Mouse (Mus musculus) kidney, embryonic 16.5 days (tissue): ENCODE data around the gene Fam76a. TPM values are rescaled to one million over a fixed set of nuclear protein-coding genes. Genes with fewer than 3 reads are reported as not detected.

ENCODE experiments used
- ATAC-seq: fragments of 200-750 bp; cut with Nextera tagmentation; 2 replicates; pipeline ENCODE4 v1.8.0; 2017; ENCODE audit warnings: moderate TSS enrichment; ENCODE audit not compliant: low FRiP score, low TSS enrichment
- H3K27ac ChIP-seq: fragments of 300-500 bp; sonication (generic); 2 replicates; pipeline ENCODE4 v1.5.1; 2014; ENCODE audit warnings: low read length
- H3K27me3 ChIP-seq: fragments of 300-500 bp; sonication (generic); 2 replicates; pipeline ENCODE4 v1.6.1; 2014; ENCODE audit warnings: low read length, control low read depth, mixed read lengths; ENCODE audit not compliant: insufficient read depth
- H3K36me3 ChIP-seq: fragments of 300-500 bp; sonication (generic); 2 replicates; pipeline ENCODE4 v1.6.1; 2014; ENCODE audit warnings: low read length, control low read depth, mixed read lengths; ENCODE audit not compliant: insufficient read depth
- H3K4me1 ChIP-seq: fragments of 300-500 bp; sonication (generic); 2 replicates; pipeline ENCODE4 v1.6.1; 2014; ENCODE audit warnings: low read length, control low read depth, mixed read lengths; ENCODE audit not compliant: insufficient read depth
- H3K4me2 ChIP-seq: fragments of 300-500 bp; sonication (generic); replicated peaks from 2 replicates; pipeline ENCODE4 v1.6.1; 2014; ENCODE audit warnings: low read depth, low read length
- H3K4me3 ChIP-seq: fragments of 300-500 bp; sonication (generic); 2 replicates; pipeline ENCODE4 v1.5.1; 2014; ENCODE audit warnings: mild to moderate bottlenecking, low read length
- H3K9ac ChIP-seq: fragments of 300-500 bp; sonication (generic); replicated peaks from 2 replicates; pipeline ENCODE4 v1.6.1; 2014; ENCODE audit warnings: low read length
- H3K9me3 ChIP-seq: fragments of 300-500 bp; sonication (generic); 2 replicates; pipeline ENCODE4 v1.6.1; 2016; ENCODE audit warnings: low read length, control low read depth
- WGBS: fragments of 180-500 bp; shearing (Covaris S2); extraction: QIAGEN DNeasy Blood & Tissue Kit; methylation state at CpG from one replicate; pipeline ENCODE4 v1.1.7; 2014; 5-methylcytosine and 5-hydroxymethylcytosine counted together
- polyA plus RNA-seq: library from polyadenylated mRNA; unstranded; fragments of >200 nt; fragmentation: Nextera tagmentation; extraction: Ambion mirVana; gene quantifications from 2 replicates; pipeline ENCODE4 v1.2.1, GENCODE M21; 2015

Fam76a gene
- polyA plus RNA-seq, 1 experiment from 2014 or later: 37.7 TPM

DNA sequence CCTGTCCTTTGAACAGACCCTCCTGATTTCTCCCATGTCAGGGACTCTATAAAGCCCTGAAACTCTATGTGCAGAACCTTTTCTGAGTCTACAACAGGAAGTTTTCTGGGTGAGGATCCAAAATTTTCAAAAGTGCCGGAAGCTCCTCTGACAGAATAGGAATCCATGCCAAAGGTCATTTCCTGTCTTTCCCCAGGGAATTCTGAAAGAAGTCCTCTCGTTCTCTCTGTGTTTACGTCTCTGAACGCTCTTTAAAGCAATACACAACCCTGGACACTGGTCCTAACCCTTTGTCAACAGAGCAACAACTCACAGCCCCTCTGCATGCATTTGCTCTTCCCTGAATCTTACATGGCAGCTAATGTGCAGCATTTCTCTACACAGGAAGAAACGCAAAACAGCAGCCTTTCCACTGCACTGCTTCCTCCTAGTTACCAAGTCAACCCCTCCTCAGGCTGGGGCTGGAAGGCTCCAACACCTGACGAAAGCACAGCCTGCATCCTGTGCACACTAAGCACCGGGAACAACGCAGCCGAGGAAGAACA, 17.5 kb downstream of the Fam76a start:
- 0 out of 2 replicates have a peak, but pooled peaks have one; percentile 23 for ATAC-seq
- Histone ChIP-seq H3K4me1 (peaks cover 15% of the 10 kb centered on the region), H3K4me3 (no peak overlapping the region), H3K36me3 (peaks cover 31% of the 10 kb centered on the region), H3K9ac (no peak overlapping the region), H3K9me3 (no peaks in the 10 kb centered on the region), H3K27me3 (no peaks in the 10 kb centered on the region), H3K27ac (peak overlapping the region; percentile 82), H3K4me2 (0 out of 2 replicates have a peak overlapping the region, but pooled peaks have one; percentile 19)
- 63% methylated on average over 9 of the region's 9 CpGs for WGBS

- peaks cover 15% of the 10 kb centered on the region for H3K4me1 ChIP-seq
- H3K9ac ChIP-seq: no peak overlapping the region
- no peaks in the 10 kb centered on the region for H3K9me3 ChIP-seq
- H3K4me2 ChIP-seq: no peak overlapping the region
- WGBS: 83% methylated on average over 2 of the region's 2 CpGs
- no peak overlapping the region for H3K4me3 ChIP-seq
- no peaks in the 10 kb centered on the region for H3K27me3 ChIP-seq
- H3K36me3 ChIP-seq: peaks cover 23% of the 10 kb centered on the region
- peak overlapping the region; percentile 82; the same call in 1 of the 2 replicates for H3K27ac ChIP-seq
- ATAC-seq: no peak
Measured at GRCm38 (mm10) chr4:132904071-132904470, 18.3 kb downstream of the Fam76a start.

- peaks cover 14% of the 10 kb centered on the region for H3K36me3 ChIP-seq
- no peaks in the 10 kb centered on the region for H3K4me1 ChIP-seq
- no peaks in the 10 kb centered on the region for H3K27me3 ChIP-seq
- WGBS: 76% methylated on average over 9 of the region's 9 CpGs
- H3K4me2 ChIP-seq: no peak overlapping the region
- no peak for ATAC-seq
- H3K4me3 ChIP-seq: no peak overlapping the region
- no peaks in the 10 kb centered on the region for H3K9me3 ChIP-seq
- no peak overlapping the region for H3K27ac ChIP-seq
- H3K9ac ChIP-seq: no peak overlapping the region
Measured at GRCm38 (mm10) chr4:132898197-132898596, 24.2 kb downstream of the Fam76a start.

GRCm38 (mm10) chr4:132894402-132894801, 28.0 kb downstream of the Fam76a start:
- H3K36me3 ChIP-seq: no peaks in the 10 kb centered on the region
- 30% methylated on average over 7 of the region's 7 CpGs for WGBS
- ATAC-seq: no peak

GRCm38 (mm10) chr4:132884844-132885374, 37.4 kb downstream of the Fam76a start:
- H3K27me3 ChIP-seq: no peaks in the 10 kb centered on the region
- H3K4me1 ChIP-seq: peaks cover 14% of the 10 kb centered on the region
- 8% methylated on average over 9 of the region's 9 CpGs for WGBS
- no peaks in the 10 kb centered on the region for H3K9me3 ChIP-seq
- peak; percentile 28; the same call in 1 of the 2 replicates for ATAC-seq
- H3K9ac ChIP-seq: peak overlapping the region; percentile 90
- H3K27ac ChIP-seq: peak overlapping the region; percentile 88
- no peaks in the 10 kb centered on the region for H3K36me3 ChIP-seq
- H3K4me2 ChIP-seq: peak overlapping the region; percentile 91
- peak overlapping the region; percentile 83 for H3K4me3 ChIP-seq

More at GRCm38 (mm10) chr4:132894402-132894801, 28.0 kb downstream of the Fam76a start:
- H3K9ac ChIP-seq: no peak overlapping the region
- H3K27ac ChIP-seq: no peak overlapping the region
- H3K9me3 ChIP-seq: no peaks in the 10 kb centered on the region
- H3K27me3 ChIP-seq: no peaks in the 10 kb centered on the region
- H3K4me2 ChIP-seq: no peak overlapping the region
- H3K4me3 ChIP-seq: no peak overlapping the region
- H3K4me1 ChIP-seq: no peaks in the 10 kb centered on the region

- under 1% methylated on average over 68 of the region's 72 CpGs for WGBS
- no peaks in the 10 kb centered on the region for H3K27me3 ChIP-seq
- H3K9ac ChIP-seq: peak within 1 kb of the TSS; percentile 90
- peak within 1 kb of the TSS; percentile 83 for H3K4me3 ChIP-seq
- peaks cover 14% of the 10 kb centered on the region for H3K4me1 ChIP-seq
- H3K4me2 ChIP-seq: peak within 1 kb of the TSS; percentile 91
- no peaks in the 10 kb centered on the region for H3K36me3 ChIP-seq
- H3K9me3 ChIP-seq: no peaks in the 10 kb centered on the region
- peak; percentile 97 for ATAC-seq
- peak within 1 kb of the TSS; percentile 88 for H3K27ac ChIP-seq
Measured at GRCm38 (mm10) chr4:132884064-132884843, 38.1 kb downstream of the Fam76a start, which contains the start of gene Stx12. Stx12 (minus strand) TSS chr4:132884509.

DNA sequence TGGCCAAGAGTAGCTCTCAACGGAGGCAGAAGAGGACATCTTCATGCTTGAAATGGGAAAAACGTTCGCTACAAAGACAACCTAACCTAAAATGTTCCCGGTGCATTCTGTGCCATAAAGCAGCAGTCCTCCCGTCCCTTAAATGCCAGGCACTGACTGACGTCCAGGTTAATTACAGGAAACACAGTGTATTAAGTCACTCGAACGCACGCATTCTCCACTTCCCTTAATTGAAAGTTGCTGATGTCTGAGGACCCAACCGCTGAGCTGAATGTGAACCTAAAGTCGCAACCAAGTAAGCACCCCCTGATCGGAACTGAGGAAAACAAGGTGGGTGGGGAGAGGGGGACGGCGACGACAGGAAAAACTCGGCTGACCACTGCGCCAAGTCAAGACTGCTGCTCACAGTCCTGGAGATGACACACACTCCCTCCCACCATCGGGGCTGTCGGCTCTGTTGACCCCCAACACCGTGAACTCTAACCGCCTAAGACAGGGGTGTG, 38.7 kb downstream of the Fam76a start:
- peak overlapping the region; percentile 83 for H3K4me3 ChIP-seq

GRCm38 (mm10) chr4:132874363-132875097, 47.8 kb downstream of the Fam76a start:
- Histone ChIP-seq H3K4me2 (no peak overlapping the region), H3K9me3 (no peaks in the 10 kb centered on the region), H3K4me3 (no peak overlapping the region), H3K4me1 (0 out of 2 replicates have a peak, but pooled peaks cover 3% of the 10 kb centered on the region), H3K27me3 (no peaks in the 10 kb centered on the region), H3K27ac (no peak overlapping the region), H3K36me3 (peaks cover 13% of the 10 kb centered on the region), H3K9ac (no peak overlapping the region)
- ATAC-seq: no peak
- 86% methylated on average over 7 of the region's 7 CpGs for WGBS

More for the DNA sequence above, 38.7 kb downstream of the Fam76a start:
- ATAC-seq: no peak
- WGBS: under 1% methylated on average over 21 of the region's 21 CpGs
- no peaks in the 10 kb centered on the region for H3K27me3 ChIP-seq
- H3K4me2 ChIP-seq: peak overlapping the region; percentile 91
- H3K9me3 ChIP-seq: no peaks in the 10 kb centered on the region
- H3K9ac ChIP-seq: peak overlapping the region; percentile 90
- H3K36me3 ChIP-seq: no peaks in the 10 kb centered on the region
- H3K27ac ChIP-seq: peak overlapping the region; percentile 88
- peaks cover 14% of the 10 kb centered on the region for H3K4me1 ChIP-seq
